Mouse (Mus musculus) hindbrain, embryonic 13.5 days (tissue): Measurements from ENCODE around the gene Ncf1. TPM values are rescaled to one million over a fixed set of nuclear protein-coding genes. Genes with fewer than 3 reads are reported as not detected.
A peak's percentile ranks its signal among the peaks of the same experiment; 100 is the strongest.

Experiments
- ATAC-seq: fragments of 200-750 bp; cut with Nextera tagmentation; 2 replicates; pipeline ENCODE4 v1.8.0; 2017; ENCODE audit warnings: moderate TSS enrichment; ENCODE audit not compliant: low FRiP score
- H3K27ac ChIP-seq: fragments of 300-500 bp; sonication (generic); 2 replicates; pipeline ENCODE4 v1.5.1; 2015; ENCODE audit warnings: inconsistent platforms, mild to moderate bottlenecking, moderate library complexity
- H3K27me3 ChIP-seq: fragments of 300-500 bp; sonication (generic); 2 replicates; pipeline ENCODE4 v1.6.1; 2015; ENCODE audit warnings: mild to moderate bottlenecking, inconsistent platforms
- H3K36me3 ChIP-seq: fragments of 300-500 bp; sonication (generic); 2 replicates; pipeline ENCODE4 v1.6.1; 2015; ENCODE audit warnings: mild to moderate bottlenecking, inconsistent platforms
- H3K4me1 ChIP-seq: fragments of 300-500 bp; sonication (generic); replicated peaks from 2 replicates; pipeline ENCODE4 v1.6.1; 2015; ENCODE audit warnings: inconsistent platforms
- H3K4me2 ChIP-seq: fragments of 300-500 bp; sonication (generic); 2 replicates; pipeline ENCODE4 v1.6.1; 2015; ENCODE audit warnings: inconsistent platforms, mild to moderate bottlenecking, moderate library complexity
- H3K4me3 ChIP-seq: fragments of 300-500 bp; sonication (generic); 2 replicates; pipeline ENCODE4 v1.5.1; 2015; ENCODE audit warnings: mild to moderate bottlenecking, inconsistent platforms
- H3K9ac ChIP-seq: fragments of 300-500 bp; sonication (generic); 2 replicates; pipeline ENCODE4 v1.6.1; 2015; ENCODE audit warnings: mild to moderate bottlenecking, inconsistent platforms
- H3K9me3 ChIP-seq: fragments of 300-500 bp; sonication (generic); 2 replicates; pipeline ENCODE4 v1.6.1; 2016; ENCODE audit warnings: inconsistent platforms
- WGBS: fragments of 180-500 bp; shearing (Covaris S2); methylation state at CpG from one replicate; pipeline ENCODE4 v1.1.7; 2015; 5-methylcytosine and 5-hydroxymethylcytosine counted together
- polyA plus RNA-seq: library from polyadenylated mRNA; unstranded; fragments of >200 nt; fragmentation: Nextera tagmentation; extraction: Ambion mirVana; gene quantifications from 2 replicates; pipeline ENCODE4 v1.2.1, GENCODE M21; 2015

Gene Ncf1
- polyA plus RNA-seq, 1 experiment from 2014 or later, result 2.3 TPM

DNA sequence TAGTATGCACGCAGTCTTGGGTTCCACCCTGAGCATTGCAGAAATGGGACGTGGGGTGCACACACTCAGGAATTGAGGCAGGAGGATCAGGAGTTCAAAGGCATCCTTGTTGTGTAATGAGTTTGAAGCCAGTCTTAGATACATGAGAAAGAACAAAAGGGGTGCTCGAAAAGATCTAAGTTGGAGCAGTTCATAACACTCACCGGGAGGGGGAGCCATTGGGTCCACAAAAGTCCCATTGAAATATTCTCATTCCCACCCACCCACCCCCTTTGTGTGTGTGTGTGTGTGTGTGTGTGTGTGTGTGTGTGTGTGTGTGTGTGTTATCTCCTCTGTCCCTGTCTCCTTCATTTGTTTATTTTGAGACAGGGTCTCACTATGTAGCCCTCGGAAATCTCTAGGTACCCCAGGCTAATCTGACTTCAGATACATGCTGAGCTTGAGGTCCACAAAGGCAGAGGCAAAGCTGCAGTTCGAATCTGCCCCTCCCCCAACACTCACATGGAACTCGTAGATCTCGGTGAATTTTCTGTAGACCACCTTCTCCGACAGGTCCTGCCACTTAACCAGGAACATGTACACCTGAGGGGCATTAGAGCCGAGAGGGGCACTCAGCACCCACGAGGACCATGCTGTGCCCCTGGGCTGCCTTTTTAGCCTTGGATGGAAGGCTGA, 1.7 kb downstream of the Ncf1 start:
- peaks cover 4% of the 10 kb centered on the region for H3K27me3 ChIP-seq
- no peak; the same call in 1 of the 2 replicates for ATAC-seq
- 45% methylated on average over 11 of the region's 11 CpGs for WGBS

GRCm38 (mm10) chr5:134226946-134227345, 2.5 kb downstream of the Ncf1 start:
- H3K9me3 ChIP-seq, result no peaks in the 10 kb centered on the region
- no peak overlapping the region for H3K4me2 ChIP-seq
- peaks cover 11% of the 10 kb centered on the region for H3K4me1 ChIP-seq
- no peak overlapping the region for H3K9ac ChIP-seq
- no peaks in the 10 kb centered on the region for H3K36me3 ChIP-seq
- H3K27ac ChIP-seq, result no peak overlapping the region
- WGBS, result 78% methylated on average over 12 of the region's 12 CpGs
- ATAC-seq, result no peak
- H3K4me3 ChIP-seq, result no peak overlapping the region
- peaks cover 11% of the 10 kb centered on the region for H3K27me3 ChIP-seq

More for the DNA sequence above, 1.7 kb downstream of the Ncf1 start:
- Histone ChIP-seq H3K36me3 (no peaks in the 10 kb centered on the region), H3K27ac (no peak overlapping the region), H3K4me3 (no peak overlapping the region), H3K9me3 (no peaks in the 10 kb centered on the region), H3K4me2 (no peak overlapping the region), H3K4me1 (0 out of 2 replicates have a peak, but pooled peaks cover 6% of the 10 kb centered on the region), H3K9ac (no peak overlapping the region)

GRCm38 (mm10) chr5:134225110-134225901, 4.1 kb downstream of the Ncf1 start:
- ATAC-seq, result no peak
- Histone ChIP-seq H3K9ac (no peak overlapping the region), H3K4me2 (no peak overlapping the region), H3K4me3 (no peak overlapping the region), H3K27me3 (peaks cover 19% of the 10 kb centered on the region), H3K9me3 (no peaks in the 10 kb centered on the region), H3K36me3 (no peaks in the 10 kb centered on the region), H3K4me1 (peaks cover 17% of the 10 kb centered on the region), H3K27ac (no peak overlapping the region)
- WGBS, result 78% methylated on average over 30 of the region's 30 CpGs

- Histone ChIP-seq H3K4me3 (peak overlapping the region; percentile 38), H3K4me2 (peak overlapping the region; percentile 66), H3K9ac (peak overlapping the region; percentile 72), H3K9me3 (no peaks in the 10 kb centered on the region), H3K27me3 (peaks cover 19% of the 10 kb centered on the region), H3K27ac (no peak overlapping the region), H3K36me3 (peaks cover 10% of the 10 kb centered on the region), H3K4me1 (peaks cover 16% of the 10 kb centered on the region)
- WGBS, result 2% methylated on average over 32 of the region's 36 CpGs
- no peak for ATAC-seq
These were observed 7.7 kb downstream of the Ncf1 start for GRCm38 (mm10) chr5:134221708-134222150.

DNA sequence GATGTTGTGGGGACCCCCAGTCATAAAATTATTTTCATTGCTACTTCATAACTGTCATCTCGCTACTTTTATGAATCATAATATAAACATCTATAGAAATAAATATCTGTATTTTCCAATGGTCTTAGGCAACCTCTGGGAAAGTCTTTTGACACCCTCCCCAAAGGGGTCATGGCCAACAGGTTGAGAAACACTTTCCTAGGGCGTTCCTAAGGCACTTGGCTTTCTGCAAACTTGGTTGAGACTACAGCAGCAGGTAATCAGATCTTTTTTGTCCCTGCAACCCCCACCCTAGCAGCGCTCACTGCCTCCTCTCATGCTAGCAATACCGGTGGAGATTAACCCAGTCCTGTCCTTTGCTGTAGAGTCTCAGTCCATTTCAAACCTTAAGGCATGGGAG, 8.1 kb downstream of the Ncf1 start:
- Histone ChIP-seq H3K4me1 (peaks cover 16% of the 10 kb centered on the region), H3K27ac (no peak overlapping the region), H3K9ac (peak overlapping the region; percentile 72; the same call in 1 of the 2 replicates), H3K4me3 (peak overlapping the region; percentile 38), H3K27me3 (peaks cover 19% of the 10 kb centered on the region), H3K36me3 (peaks cover 14% of the 10 kb centered on the region), H3K9me3 (no peaks in the 10 kb centered on the region), H3K4me2 (peak overlapping the region; percentile 66)
- ATAC-seq, result no peak
- 53% methylated on average over 4 of the region's 4 CpGs for WGBS

- no peaks in the 10 kb centered on the region for H3K9me3 ChIP-seq
- H3K9ac ChIP-seq, result no peak overlapping the region
- peaks cover 25% of the 10 kb centered on the region for H3K4me1 ChIP-seq
- 91% methylated on average over 7 of the region's 7 CpGs for WGBS
- no peak overlapping the region for H3K4me3 ChIP-seq
- H3K4me2 ChIP-seq, result no peak overlapping the region
- H3K27ac ChIP-seq, result no peak overlapping the region
- peaks cover 34% of the 10 kb centered on the region for H3K36me3 ChIP-seq
- H3K27me3 ChIP-seq, result peaks cover 17% of the 10 kb centered on the region
- ATAC-seq, result no peak
These were observed 11.5 kb downstream of the Ncf1 start for GRCm38 (mm10) chr5:134217900-134218299.

- WGBS, result 76% methylated on average over 12 of the region's 12 CpGs
- no peak overlapping the region for H3K4me2 ChIP-seq
- no peaks in the 10 kb centered on the region for H3K9me3 ChIP-seq
- no peaks in the 10 kb centered on the region for H3K27me3 ChIP-seq
- peaks cover 50% of the 10 kb centered on the region for H3K36me3 ChIP-seq
- H3K4me1 ChIP-seq, result peaks cover 14% of the 10 kb centered on the region
- H3K27ac ChIP-seq, result no peak overlapping the region
- 0 out of 2 replicates have a peak overlapping the region, but pooled peaks have one; percentile 6 for H3K9ac ChIP-seq
- ATAC-seq, result no peak
- H3K4me3 ChIP-seq, result no peak overlapping the region
These were observed 15.2 kb downstream of the Ncf1 start for GRCm38 (mm10) chr5:134214021-134214806.

DNA sequence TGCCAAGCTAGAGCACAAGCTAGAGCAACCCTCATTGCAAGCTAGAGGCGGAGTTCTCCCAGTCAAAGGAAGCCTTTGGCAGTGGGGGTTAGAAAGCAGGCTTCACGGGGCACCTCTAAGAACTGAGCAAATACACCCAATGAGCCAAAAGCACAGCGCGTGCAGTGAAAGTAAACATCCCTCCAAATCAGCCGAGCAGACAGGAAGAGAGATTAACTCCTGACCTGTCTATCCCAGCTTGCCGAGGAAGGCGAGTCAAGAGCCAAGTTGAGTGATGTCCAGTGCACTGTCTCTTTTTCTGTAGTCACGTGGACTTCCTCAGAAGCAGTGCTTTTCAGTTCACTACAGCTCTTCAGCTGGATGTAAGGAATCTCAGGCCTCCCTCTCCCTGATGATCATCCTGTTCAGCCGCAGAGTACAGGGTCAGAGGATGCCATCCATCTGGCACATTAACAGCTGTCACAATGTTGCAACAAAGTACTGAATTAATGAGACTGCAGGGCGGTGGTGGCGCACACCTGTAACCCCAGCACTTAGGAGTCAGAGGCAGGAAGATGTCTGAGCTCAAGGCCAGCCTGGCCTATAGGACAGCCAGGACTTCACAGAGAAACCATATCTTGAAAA, 19.4 kb downstream of the Ncf1 start:
- no peak for ATAC-seq
- WGBS, result 67% methylated on average over 11 of the region's 11 CpGs
- H3K27me3 ChIP-seq, result no peaks in the 10 kb centered on the region
- H3K36me3 ChIP-seq, result peaks cover 44% of the 10 kb centered on the region
- no peak overlapping the region for H3K4me2 ChIP-seq
- H3K9ac ChIP-seq, result no peak overlapping the region
- no peak overlapping the region for H3K27ac ChIP-seq
- no peak overlapping the region for H3K4me3 ChIP-seq
- no peaks in the 10 kb centered on the region for H3K9me3 ChIP-seq
- H3K4me1 ChIP-seq, result peaks cover 9% of the 10 kb centered on the region

- Histone ChIP-seq H3K4me3 (no peak overlapping the region), H3K4me1 (no peaks in the 10 kb centered on the region; the same call in 1 of the 2 replicates), H3K9ac (no peak overlapping the region), H3K36me3 (peaks cover 50% of the 10 kb centered on the region), H3K27me3 (no peaks in the 10 kb centered on the region), H3K4me2 (no peak overlapping the region), H3K27ac (no peak overlapping the region), H3K9me3 (no peaks in the 10 kb centered on the region)
- ATAC-seq, result no peak
- 86% methylated on average over 10 of the region's 10 CpGs for WGBS
These were observed 22.7 kb downstream of the Ncf1 start for GRCm38 (mm10) chr5:134206721-134207120.

- 92% methylated on average over 8 of the region's 8 CpGs for WGBS
- no peak for ATAC-seq
- no peaks in the 10 kb centered on the region for H3K4me1 ChIP-seq
These were observed 35.8 kb downstream of the Ncf1 start for GRCm38 (mm10) chr5:134193664-134194063.

DNA sequence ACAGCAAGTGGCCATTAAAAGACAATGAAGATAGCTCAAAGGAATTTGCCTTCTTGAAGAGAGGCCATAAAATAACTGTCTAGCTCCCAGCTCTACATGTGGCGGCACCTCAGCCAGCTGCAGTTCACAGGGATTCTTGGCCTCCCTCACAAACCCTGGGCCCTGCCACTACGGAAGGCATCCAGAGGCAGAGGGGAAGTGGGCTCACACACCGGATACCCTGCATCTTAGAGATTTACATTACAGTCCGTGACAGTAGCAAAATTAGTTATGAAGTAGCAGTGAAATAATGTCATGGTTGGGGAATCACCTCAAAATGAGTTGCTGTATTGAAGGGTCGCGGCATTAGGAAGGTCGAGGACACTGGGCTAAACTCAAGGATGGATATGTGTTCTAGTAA, 40.9 kb downstream of the Ncf1 start:
- Histone ChIP-seq H3K4me1 (peaks cover 7% of the 10 kb centered on the region), H3K9ac (no peak overlapping the region), H3K27me3 (no peaks in the 10 kb centered on the region), H3K36me3 (peaks cover 15% of the 10 kb centered on the region), H3K27ac (no peak overlapping the region), H3K9me3 (no peaks in the 10 kb centered on the region), H3K4me2 (no peak overlapping the region), H3K4me3 (no peak overlapping the region)
- ATAC-seq, result no peak
- 79% methylated on average over 7 of the region's 7 CpGs for WGBS

More at GRCm38 (mm10) chr5:134193664-134194063, 35.8 kb downstream of the Ncf1 start:
- Histone ChIP-seq H3K27ac (no peak overlapping the region), H3K4me2 (no peak overlapping the region), H3K9me3 (no peaks in the 10 kb centered on the region), H3K27me3 (no peaks in the 10 kb centered on the region), H3K4me3 (no peak overlapping the region), H3K36me3 (peaks cover 49% of the 10 kb centered on the region), H3K9ac (no peak overlapping the region)
